Mouse (Mus musculus) MEL (cell line): Measurements from ENCODE around the gene Fis1. TPM values are rescaled to one million over a fixed set of nuclear protein-coding genes. Genes with fewer than 3 reads are reported as not detected.

Experiments
- DNase-seq: peaks from one replicate; pipeline ENCODE4 v3.0.0; 2011; ENCODE audit warnings: low read depth, low spot score
- H3K27ac ChIP-seq: 2 replicates; pipeline ENCODE4 v1.5.1; 2012; ENCODE audit warnings: low read depth, mild to moderate bottlenecking, control low read depth, low read length, moderate library complexity; ENCODE audit not compliant: control insufficient read depth
- H3K27me3 ChIP-seq, 2 experiments: fragments of 150-350 bp in 1 of 2; sonication (generic) in 1 of 2; 2 replicates each; pipeline ENCODE4 v1.6.1; 2012; ENCODE audit warnings: low read length in 2 of 2, mild to moderate bottlenecking in 2 of 2, improper control_type of control experiment in 1 of 2, moderate library complexity in 1 of 2; ENCODE audit not compliant: insufficient read depth in 2 of 2, control insufficient read depth in 1 of 2
- H3K36me3 ChIP-seq, 2 experiments: 2 replicates each; pipeline ENCODE4 v1.6.1; 2012 to 2014; ENCODE audit warnings: low read length in 2 of 2, improper control_type of control experiment in 1 of 2, inconsistent platforms in 1 of 2, mild to moderate bottlenecking in 1 of 2; ENCODE audit not compliant: insufficient read depth in 2 of 2, control insufficient read depth in 1 of 2
- H3K4me1 ChIP-seq, 2 experiments: fragments of 150-350 bp in 1 of 2; sonication (generic) in 1 of 2; 2 replicates each; pipeline ENCODE4 v1.6.1; 2012; ENCODE audit warnings: low read length in 2 of 2, improper control_type of control experiment in 1 of 2, mild to moderate bottlenecking in 1 of 2; ENCODE audit not compliant: insufficient read depth in 2 of 2, control insufficient read depth in 1 of 2
- H3K4me3 ChIP-seq, 2 experiments: fragments of 150-350 bp in 1 of 2; sonication (generic) in 1 of 2; 2 replicates each; pipeline ENCODE4 v1.5.1; 2012; ENCODE audit warnings: low read depth in 2 of 2, low read length in 2 of 2, mild to moderate bottlenecking in 2 of 2, moderate library complexity in 2 of 2, control low read depth in 1 of 2, improper control_type of control experiment in 1 of 2; ENCODE audit not compliant: control insufficient read depth in 1 of 2, insufficient read depth in 1 of 2
- H3K79me2 ChIP-seq: 2 replicates; pipeline ENCODE4 v1.6.1; 2012; ENCODE audit warnings: mild to moderate bottlenecking, low read length, moderate library complexity; ENCODE audit not compliant: control insufficient read depth, poor library complexity, insufficient read depth
- H3K9ac ChIP-seq: 2 replicates; pipeline ENCODE4 v1.6.1; 2012; ENCODE audit warnings: low read depth, mild to moderate bottlenecking, control low read depth, low read length, moderate library complexity; ENCODE audit not compliant: control insufficient read depth, poor library complexity, severe bottlenecking
- H3K9me3 ChIP-seq: fragments of 150-350 bp; sonication (generic); replicated peaks from 2 replicates; pipeline ENCODE4 v1.6.1; 2012; ENCODE audit warnings: mild to moderate bottlenecking, low read length, improper control_type of control experiment, moderate library complexity; ENCODE audit not compliant: insufficient read depth
- BHLHE40 ChIP-seq: IDR thresholded peaks from 2 replicates; pipeline ENCODE4 v1.6.1; 2012; ENCODE audit warnings: low read depth, mild to moderate bottlenecking, inconsistent platforms, low read length, improper control_type of control experiment, borderline replicate concordance
- CHD1 ChIP-seq: IDR thresholded peaks from 2 replicates; pipeline ENCODE4 v1.6.1; 2012; ENCODE audit warnings: low read depth, mild to moderate bottlenecking, inconsistent platforms, low read length, improper control_type of control experiment
- CTCF ChIP-seq, 3 experiments: IDR thresholded peaks in 2 of 3; conservative IDR thresholded peaks in 1 of 3; 2 replicates each; pipeline ENCODE4 v1.5.1; 2011 to 2012; ENCODE audit warnings: low read length in 3 of 3, low read depth in 2 of 3, mild to moderate bottlenecking in 2 of 3, improper control_type of control experiment in 1 of 3, inconsistent platforms in 1 of 3, mixed read lengths in 1 of 3, moderate library complexity in 1 of 3; ENCODE audit not compliant: control insufficient read depth in 1 of 3, insufficient read depth in 1 of 3, poor library complexity in 1 of 3, severe bottlenecking in 1 of 3
- E2F4 ChIP-seq: IDR thresholded peaks from 2 replicates; pipeline ENCODE4 v1.6.1; 2011; ENCODE audit warnings: low read depth, low read length, improper control_type of control experiment, borderline replicate concordance
- HCFC1 ChIP-seq: IDR thresholded peaks from 2 replicates; pipeline ENCODE4 v1.6.1; 2012; ENCODE audit warnings: low read depth, mild to moderate bottlenecking, inconsistent platforms, low read length, improper control_type of control experiment, moderate library complexity
- JUND ChIP-seq: IDR thresholded peaks from 2 replicates; pipeline ENCODE4 v1.6.1; 2011; ENCODE audit warnings: low read depth, mild to moderate bottlenecking, improper control_type of control experiment, low read length
- KAT2A ChIP-seq: conservative IDR thresholded peaks from 2 replicates; pipeline ENCODE4 v1.6.1; 2012; ENCODE audit warnings: low read depth, low read length, improper control_type of control experiment, inconsistent platforms
- MAZ ChIP-seq: IDR thresholded peaks from 2 replicates; pipeline ENCODE4 v1.6.1; 2012; ENCODE audit warnings: low read depth, mild to moderate bottlenecking, inconsistent platforms, low read length, improper control_type of control experiment
- MEF2A ChIP-seq: IDR thresholded peaks from 2 replicates; pipeline ENCODE4 v1.6.1; 2014; ENCODE audit warnings: low read depth, mild to moderate bottlenecking, inconsistent platforms, low read length, improper control_type of control experiment; ENCODE audit not compliant: poor library complexity, insufficient replicate concordance, severe bottlenecking; ENCODE audit errors: extremely low read depth
- MXI1 ChIP-seq: IDR thresholded peaks from 2 replicates; pipeline ENCODE4 v1.6.1; 2011; ENCODE audit warnings: mild to moderate bottlenecking, low read depth, low read length, improper control_type of control experiment
- NELFE ChIP-seq: IDR thresholded peaks from 2 replicates; pipeline ENCODE4 v1.6.1; 2011; ENCODE audit warnings: low read depth, low read length, improper control_type of control experiment
- NRF1 ChIP-seq: IDR thresholded peaks from 2 replicates; pipeline ENCODE4 v1.6.1; 2014; ENCODE audit warnings: low read depth, mild to moderate bottlenecking, inconsistent platforms, low read length, improper control_type of control experiment, moderate library complexity; ENCODE audit not compliant: poor library complexity, insufficient read depth, severe bottlenecking
- RAD21 ChIP-seq: IDR thresholded peaks from 2 replicates; pipeline ENCODE4 v1.6.1; 2011; ENCODE audit warnings: mild to moderate bottlenecking, low read depth, low read length, improper control_type of control experiment
- RCOR1 ChIP-seq: IDR thresholded peaks from 2 replicates; pipeline ENCODE4 v1.6.1; 2012; ENCODE audit warnings: low read depth, mild to moderate bottlenecking, inconsistent platforms, low read length, improper control_type of control experiment
- SIN3A ChIP-seq: IDR thresholded peaks from 2 replicates; pipeline ENCODE4 v1.6.1; 2012; ENCODE audit warnings: low read length, improper control_type of control experiment, inconsistent platforms
- TAL1 ChIP-seq: IDR thresholded peaks from 2 replicates; pipeline ENCODE4 v1.6.1; 2012; ENCODE audit warnings: mild to moderate bottlenecking, inconsistent platforms, low read length, moderate library complexity, mixed read lengths
- USF1 ChIP-seq: IDR thresholded peaks from 2 replicates; pipeline ENCODE4 v1.6.1; 2014; ENCODE audit warnings: low read depth, mild to moderate bottlenecking, inconsistent platforms, low read length, improper control_type of control experiment, moderate library complexity
- ZC3H11A ChIP-seq: IDR thresholded peaks from 2 replicates; pipeline ENCODE4 v1.6.1; 2012; ENCODE audit warnings: low read depth, mild to moderate bottlenecking, inconsistent platforms, low read length, improper control_type of control experiment
- ZKSCAN1 ChIP-seq: IDR thresholded peaks from 2 replicates; pipeline ENCODE4 v1.6.1; 2012; ENCODE audit warnings: low read depth, mild to moderate bottlenecking, inconsistent platforms, low read length, improper control_type of control experiment, moderate library complexity
- ZMIZ1 ChIP-seq: IDR thresholded peaks from 2 replicates; pipeline ENCODE4 v1.6.1; 2012; ENCODE audit warnings: low read depth, mild to moderate bottlenecking, inconsistent platforms, low read length, improper control_type of control experiment, moderate library complexity
- polyA plus RNA-seq, 2 experiments: library from polyadenylated mRNA; stranded (reverse) in 1 of 2; unstranded in 1 of 2; fragments of >175 nt in 1 of 2; fragments of >200 nt in 1 of 2; gene quantifications; 2 replicates each; pipeline versions ENCODE4 v1.2.1 to v1.2.4; 2012; ENCODE audit warnings: low replicate concordance in 2 of 2, low read depth in 1 of 2; ENCODE audit not compliant: insufficient read length in 2 of 2, insufficient read depth in 1 of 2, missing spikeins in 1 of 2
- total RNA-seq: library from RNA; depleted of rRNA; stranded (reverse); fragments of 300-350 nt; gene quantifications from 2 replicates; pipeline ENCODE4 v1.2.3, GENCODE M21; 2012

The Fis1 gene
- total and polyA plus RNA-seq, 3 experiments: 164 to 184 TPM; not detected in 1

GRCm38 (mm10) chr5:136931896-136932295, 21.2 kb upstream of the Fis1 start:
- no peak overlapping the region for H3K27ac ChIP-seq
- no peaks in the 10 kb centered on the region for H3K4me1 ChIP-seq
- no peaks in the 10 kb centered on the region for H3K79me2 ChIP-seq
- no peak for TF ChIP-seq NRF1
- TF ChIP-seq TAL1: no peak
- TF ChIP-seq RCOR1: no peak
- TF ChIP-seq RAD21: no peak
- TF ChIP-seq E2F4: no peak
- TF ChIP-seq BHLHE40: no peak
- TF ChIP-seq CHD1: no peak
- no peak for TF ChIP-seq SIN3A
- no peak for TF ChIP-seq MAZ
- TF ChIP-seq JUND: no peak
- no peak overlapping the region for H3K9ac ChIP-seq
- H3K4me3 ChIP-seq: no peak overlapping the region
- no peak for DNase-seq
- no peaks in the 10 kb centered on the region for H3K27me3 ChIP-seq
- H3K9me3 ChIP-seq: no peaks in the 10 kb centered on the region
- H3K36me3 ChIP-seq: peaks cover 0 to 1% of the 10 kb centered on the region in 2 experiments; a peak in 2 of 4 replicates

DNA sequence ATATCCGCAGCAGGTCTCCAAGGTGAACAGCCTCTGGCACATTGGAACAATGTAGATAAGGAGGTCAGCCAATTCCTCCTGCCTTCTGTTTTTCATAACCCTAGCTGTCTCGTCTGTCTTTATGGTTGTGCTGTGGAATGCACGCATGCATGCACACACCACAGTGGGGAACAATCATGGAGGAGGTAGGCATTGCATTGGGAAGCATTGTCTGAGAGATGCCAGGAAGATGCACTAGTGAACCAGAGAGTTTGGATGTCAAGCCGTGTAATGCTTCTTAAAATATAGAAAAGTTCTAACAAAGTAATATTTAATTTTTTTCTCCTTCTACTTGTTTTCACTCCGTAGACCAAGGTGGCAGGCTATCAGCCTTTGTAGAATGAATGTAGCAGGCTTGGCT, 20.1 kb upstream of the Fis1 start:
- DNase-seq: peak; percentile 67
- H3K4me3 ChIP-seq: no peak overlapping the region

DNA sequence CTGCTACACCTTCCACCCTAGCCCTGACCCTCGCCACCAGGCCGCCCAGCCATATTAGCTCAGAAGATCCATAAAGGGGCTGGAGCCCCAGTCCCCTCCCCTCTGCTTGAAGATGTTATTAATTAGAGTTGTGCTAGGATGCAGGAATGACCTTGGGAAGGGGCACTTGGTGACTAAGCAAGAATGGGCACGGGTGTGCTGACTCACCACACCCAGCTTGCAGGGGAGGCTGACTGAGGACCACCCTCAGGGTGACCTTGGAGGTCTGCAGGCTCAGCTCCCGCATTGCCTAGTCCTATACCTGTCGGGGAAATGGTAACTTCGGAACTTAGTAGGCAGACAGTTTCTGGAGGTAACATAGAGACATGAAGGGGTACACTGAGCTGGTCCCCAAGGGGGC, 19.1 kb upstream of the Fis1 start:
- no peak for DNase-seq
- no peak overlapping the region for H3K4me3 ChIP-seq
- no peak overlapping the region for H3K27ac ChIP-seq

More for the DNA sequence above, 20.1 kb upstream of the Fis1 start:
- Histone ChIP-seq H3K9me3 (no peaks in the 10 kb centered on the region), H3K27ac (no peak overlapping the region), H3K79me2 (no peaks in the 10 kb centered on the region), H3K4me1 (no peaks in the 10 kb centered on the region), H3K9ac (no peak overlapping the region), H3K36me3 (peaks cover 0 to 1% of the 10 kb centered on the region in 2 experiments; a peak in 2 of 4 replicates), H3K27me3 (no peaks in the 10 kb centered on the region)
- TF ChIP-seq CTCF (IDR thresholded peaks at IDR 0.05 in 2 of 3, conservative IDR thresholded peaks at IDR 0.05 in 1 of 3; ENCODE audit: control insufficient read depth in 1 of 3, insufficient read depth in 1 of 3, low read depth in 2 of 3, low read length in 3 of 3, poor library complexity in 1 of 3, severe bottlenecking in 1 of 3) (no peak), ZMIZ1 (no peak), MXI1 (no peak), ZKSCAN1 (no peak), USF1 (no peak), HCFC1 (no peak), TAL1 (no peak), ZC3H11A (no peak), NELFE (no peak)

More for the DNA sequence above, 19.1 kb upstream of the Fis1 start:
- H3K4me1 ChIP-seq: no peaks in the 10 kb centered on the region
- no peaks in the 10 kb centered on the region for H3K79me2 ChIP-seq
- no peak overlapping the region for H3K9ac ChIP-seq
- H3K36me3 ChIP-seq: peaks cover 0 to 1% of the 10 kb centered on the region in 2 experiments; a peak in 2 of 4 replicates
- TF ChIP-seq ZMIZ1 (no peak), MXI1 (no peak), SIN3A (no peak), MEF2A (no peak), KAT2A (no peak)
- TF ChIP-seq, all 39 proteins: peak for 0
- no peaks in the 10 kb centered on the region for H3K9me3 ChIP-seq
- no peaks in the 10 kb centered on the region for H3K27me3 ChIP-seq
